Mouse (Mus musculus) stomach, embryonic 14.5 days (tissue): ENCODE measurements around the gene Zbtb17. TPM values are rescaled to one million over a fixed set of nuclear protein-coding genes. Genes with fewer than 3 reads are reported as not detected.
A peak's percentile ranks its signal among the peaks of the same experiment; 100 is the strongest.

Experiments
- ATAC-seq: fragments of 200-750 bp; cut with Nextera tagmentation; 2 replicates; pipeline ENCODE4 v1.8.0; 2017; ENCODE audit warnings: low read depth, moderate TSS enrichment; ENCODE audit not compliant: insufficient number of reproducible peaks, insufficient read depth, low FRiP score
- H3K27ac ChIP-seq: fragments of 300-500 bp; sonication (generic); 2 replicates; pipeline ENCODE4 v1.5.1; 2014; ENCODE audit warnings: mild to moderate bottlenecking, low read length, moderate library complexity, mixed read lengths
- H3K27me3 ChIP-seq: fragments of 300-500 bp; sonication (generic); 2 replicates; pipeline ENCODE4 v1.6.1; 2014; ENCODE audit warnings: low read length, control low read depth, mixed read lengths; ENCODE audit not compliant: control insufficient read depth, insufficient read depth
- H3K36me3 ChIP-seq: fragments of 300-500 bp; sonication (generic); 2 replicates; pipeline ENCODE4 v1.6.1; 2014; ENCODE audit warnings: mild to moderate bottlenecking, control low read depth, low read length, moderate library complexity, mixed read lengths; ENCODE audit not compliant: control insufficient read depth, insufficient read depth
- H3K4me1 ChIP-seq: fragments of 300-500 bp; sonication (generic); 2 replicates; pipeline ENCODE4 v1.6.1; 2014; ENCODE audit warnings: low read length, control low read depth, mixed read lengths; ENCODE audit not compliant: control insufficient read depth, insufficient read depth
- H3K4me2 ChIP-seq: fragments of 300-500 bp; sonication (generic); replicated peaks from 2 replicates; pipeline ENCODE4 v1.6.1; 2014; ENCODE audit warnings: low read depth, low read length, control low read depth
- H3K4me3 ChIP-seq: fragments of 300-500 bp; sonication (generic); 2 replicates; pipeline ENCODE4 v1.5.1; 2014; ENCODE audit warnings: low read depth, low read length, control low read depth
- H3K9ac ChIP-seq: fragments of 300-500 bp; sonication (generic); replicated peaks from 2 replicates; pipeline ENCODE4 v1.6.1; 2014; ENCODE audit warnings: low read depth, mild to moderate bottlenecking, control low read depth, low read length, moderate library complexity, mixed read lengths
- H3K9me3 ChIP-seq: fragments of 300-500 bp; sonication (generic); 2 replicates; pipeline ENCODE4 v1.6.1; 2016; ENCODE audit warnings: low read depth, low read length, control low read depth; ENCODE audit not compliant: control insufficient read depth
- WGBS: fragments of 180-500 bp; shearing (Covaris S2); extraction: QIAGEN DNeasy Blood & Tissue Kit; methylation state at CpG from one replicate; pipeline ENCODE4 v1.1.7; 2014; 5-methylcytosine and 5-hydroxymethylcytosine counted together
- polyA plus RNA-seq: library from polyadenylated mRNA; unstranded; fragments of >200 nt; fragmentation: Nextera tagmentation; extraction: Ambion mirVana; gene quantifications from 2 replicates; pipeline ENCODE4 v1.2.1, GENCODE M21; 2014

Zbtb17 gene
- polyA plus RNA-seq, 1 experiment from 2014 or later, result 30.8 TPM

DNA sequence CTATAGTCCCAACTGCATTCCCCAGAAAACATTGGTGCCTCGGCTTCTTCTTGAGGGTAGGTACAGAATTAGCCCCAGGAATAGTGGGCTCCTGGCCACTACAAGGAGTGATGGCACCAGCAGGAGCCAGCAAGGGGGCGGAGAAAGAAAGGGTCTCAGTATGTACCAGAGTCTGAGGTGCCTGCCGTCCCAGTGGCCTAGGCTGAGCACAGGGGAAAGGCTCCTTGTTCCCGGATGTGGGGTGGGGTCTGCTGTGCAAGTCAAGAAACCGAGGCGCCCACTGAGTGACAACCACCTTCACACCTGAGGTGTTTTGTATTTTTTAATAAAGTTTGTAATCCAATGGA lies 23.1 kb downstream of the Zbtb17 start:
- no peak for ATAC-seq
- peaks cover 81% of the 10 kb centered on the region for H3K36me3 ChIP-seq
- no peak overlapping the region for H3K27ac ChIP-seq
- no peak overlapping the region for H3K9ac ChIP-seq
- 86% methylated on average over 6 of the region's 6 CpGs for WGBS
- H3K9me3 ChIP-seq, result no peaks in the 10 kb centered on the region
- H3K4me3 ChIP-seq, result no peak overlapping the region
- no peaks in the 10 kb centered on the region for H3K4me1 ChIP-seq
- no peak overlapping the region for H3K4me2 ChIP-seq
- no peaks in the 10 kb centered on the region for H3K27me3 ChIP-seq

DNA sequence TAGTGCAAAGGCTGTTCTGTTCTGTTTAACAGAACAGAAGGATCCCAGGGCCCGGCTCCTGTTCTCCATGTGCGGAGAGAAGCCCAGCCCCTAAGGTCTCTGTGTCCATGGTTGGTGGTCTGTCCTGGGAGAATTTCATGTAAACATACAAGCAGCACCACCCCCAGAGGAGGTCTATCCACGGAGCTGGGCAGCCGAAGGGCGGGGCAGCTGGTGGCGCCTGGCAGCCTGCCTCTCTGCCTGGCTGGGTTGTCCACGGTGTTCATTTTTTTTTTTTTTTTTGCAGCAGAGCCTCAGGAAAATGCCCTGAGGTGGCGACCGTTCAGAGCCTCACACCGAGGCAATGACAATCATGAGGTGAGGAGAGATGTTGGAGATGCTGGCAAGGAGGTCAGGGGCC lies 24.1 kb downstream of the Zbtb17 start:
- Histone ChIP-seq H3K27me3 (no peaks in the 10 kb centered on the region), H3K4me2 (no peak overlapping the region), H3K9me3 (no peaks in the 10 kb centered on the region), H3K4me3 (no peak overlapping the region), H3K9ac (no peak overlapping the region), H3K36me3 (peaks cover 79% of the 10 kb centered on the region), H3K27ac (no peak overlapping the region), H3K4me1 (no peaks in the 10 kb centered on the region)
- ATAC-seq, result no peak
- 48% methylated on average over 10 of the region's 10 CpGs for WGBS

DNA sequence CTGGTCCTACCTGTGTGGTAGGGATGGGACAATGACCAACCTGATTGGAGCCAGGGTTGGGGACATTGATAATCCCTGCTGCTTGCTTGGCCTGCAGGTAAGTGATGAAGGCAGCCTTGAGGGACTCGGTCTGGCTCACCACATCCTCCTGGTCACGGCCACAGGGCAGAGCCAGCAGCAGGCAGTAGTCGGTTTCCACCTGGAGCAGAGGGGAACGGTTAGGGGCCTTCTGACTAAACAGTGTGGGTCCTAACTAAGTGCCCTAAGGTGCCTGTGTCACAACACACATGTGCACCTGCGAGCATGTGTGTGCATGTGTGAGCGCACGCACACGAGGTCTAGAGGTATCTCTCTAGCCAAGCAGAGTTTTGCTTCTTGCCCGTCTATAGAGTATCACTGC lies 24.9 kb downstream of the Zbtb17 start:
- WGBS, result 91% methylated on average over 9 of the region's 9 CpGs
- H3K9ac ChIP-seq, result no peak overlapping the region
- H3K4me3 ChIP-seq, result no peak overlapping the region
- H3K36me3 ChIP-seq, result peaks cover 75% of the 10 kb centered on the region
- no peaks in the 10 kb centered on the region for H3K9me3 ChIP-seq
- no peaks in the 10 kb centered on the region for H3K27me3 ChIP-seq
- H3K4me1 ChIP-seq, result no peaks in the 10 kb centered on the region
- ATAC-seq, result no peak
- no peak overlapping the region for H3K27ac ChIP-seq
- H3K4me2 ChIP-seq, result no peak overlapping the region

DNA sequence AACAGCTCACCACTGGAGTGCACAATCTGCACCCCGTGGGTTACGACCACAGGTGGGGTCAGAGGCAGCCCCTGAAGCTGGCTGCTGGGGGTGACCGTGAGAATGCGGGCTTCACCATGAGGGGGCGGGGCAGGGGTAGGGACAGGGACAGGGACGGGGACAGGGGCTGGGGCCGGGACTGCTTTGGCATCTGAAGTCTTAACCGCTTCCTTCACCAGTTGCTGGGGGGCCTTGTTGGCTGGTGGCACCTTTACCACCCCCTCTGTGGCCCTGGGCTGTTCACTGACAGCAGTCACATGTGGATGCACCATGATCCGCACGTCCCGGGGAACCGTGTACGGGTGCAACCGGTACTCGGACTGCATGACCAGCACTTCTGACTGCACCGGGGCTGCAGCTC lies 27.0 kb downstream of the Zbtb17 start:
- Histone ChIP-seq H3K4me2 (no peak overlapping the region), H3K27ac (no peak overlapping the region), H3K4me1 (no peaks in the 10 kb centered on the region), H3K9me3 (no peaks in the 10 kb centered on the region), H3K9ac (no peak overlapping the region), H3K4me3 (no peak overlapping the region), H3K36me3 (peaks cover 75% of the 10 kb centered on the region), H3K27me3 (no peaks in the 10 kb centered on the region)
- no peak for ATAC-seq
- 98% methylated on average over 16 of the region's 16 CpGs for WGBS

DNA sequence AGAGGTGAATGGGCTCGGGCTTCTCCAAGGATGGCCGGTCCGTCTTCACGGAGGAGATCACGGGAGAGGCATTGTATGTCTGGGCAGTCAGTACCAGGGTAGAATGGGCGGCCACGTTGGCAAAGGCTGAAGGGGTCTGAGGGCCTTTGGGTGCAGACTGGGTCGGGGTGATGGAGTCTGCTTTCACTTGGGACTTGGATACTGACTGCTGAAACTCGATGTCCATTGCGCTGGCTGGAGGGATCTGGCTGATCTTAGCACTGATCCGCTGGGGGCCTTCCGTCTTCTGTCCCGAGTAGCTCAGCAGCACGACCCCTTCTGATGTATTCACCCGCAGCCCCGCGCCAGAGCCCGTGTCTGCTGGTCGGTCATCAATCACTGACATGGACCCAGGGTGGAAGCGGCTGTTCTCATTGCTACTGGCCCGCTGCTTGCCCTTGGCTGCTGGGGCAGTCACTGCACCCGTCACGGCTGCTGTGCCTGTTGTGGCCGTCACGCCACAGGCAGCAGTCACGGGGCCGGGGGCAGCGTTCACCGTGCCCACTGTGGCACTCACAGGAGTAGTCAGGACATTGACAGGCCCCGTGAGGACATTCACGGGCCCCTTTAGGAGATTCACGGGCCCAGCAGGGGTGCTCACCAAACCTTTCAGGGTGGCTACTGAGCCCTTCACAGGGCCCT lies 28.3 kb downstream of the Zbtb17 start:
- Histone ChIP-seq H3K27ac (no peak overlapping the region), H3K27me3 (no peaks in the 10 kb centered on the region), H3K4me1 (no peaks in the 10 kb centered on the region), H3K9ac (no peak overlapping the region), H3K9me3 (no peaks in the 10 kb centered on the region), H3K36me3 (peaks cover 77% of the 10 kb centered on the region), H3K4me3 (no peak overlapping the region), H3K4me2 (no peak overlapping the region)
- no peak for ATAC-seq
- whole genome bisulfite sequencing, result 73% methylated on average over 32 of the region's 32 CpGs

DNA sequence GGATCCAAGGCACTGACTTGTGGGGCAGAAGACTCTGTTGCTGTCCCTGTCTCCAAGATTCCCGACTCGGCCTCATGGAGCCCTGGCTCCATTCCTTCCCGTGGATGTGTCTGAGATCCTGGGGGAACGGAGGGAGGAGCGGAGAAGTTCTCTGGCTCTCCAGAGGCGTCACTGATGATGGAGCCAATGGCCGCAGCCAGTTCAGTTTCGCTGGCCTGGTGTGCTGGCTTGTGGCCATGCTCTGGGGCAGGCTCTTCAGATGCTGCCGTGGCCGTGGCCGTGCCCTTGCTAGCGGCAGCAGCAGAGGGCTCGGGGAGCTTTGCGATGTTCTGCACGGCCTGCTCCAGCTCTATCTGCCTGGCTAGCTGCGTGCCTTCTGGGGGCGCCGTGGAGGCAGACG lies 30.0 kb downstream of the Zbtb17 start:
- H3K27me3 ChIP-seq, result no peaks in the 10 kb centered on the region
- 88% methylated on average over 19 of the region's 19 CpGs for WGBS
- H3K4me2 ChIP-seq, result no peak overlapping the region
- no peak overlapping the region for H3K4me3 ChIP-seq
- peaks cover 80% of the 10 kb centered on the region for H3K36me3 ChIP-seq
- H3K27ac ChIP-seq, result no peak overlapping the region
- ATAC-seq, result no peak
- no peak overlapping the region for H3K9ac ChIP-seq
- H3K9me3 ChIP-seq, result no peaks in the 10 kb centered on the region
- H3K4me1 ChIP-seq, result no peaks in the 10 kb centered on the region

DNA sequence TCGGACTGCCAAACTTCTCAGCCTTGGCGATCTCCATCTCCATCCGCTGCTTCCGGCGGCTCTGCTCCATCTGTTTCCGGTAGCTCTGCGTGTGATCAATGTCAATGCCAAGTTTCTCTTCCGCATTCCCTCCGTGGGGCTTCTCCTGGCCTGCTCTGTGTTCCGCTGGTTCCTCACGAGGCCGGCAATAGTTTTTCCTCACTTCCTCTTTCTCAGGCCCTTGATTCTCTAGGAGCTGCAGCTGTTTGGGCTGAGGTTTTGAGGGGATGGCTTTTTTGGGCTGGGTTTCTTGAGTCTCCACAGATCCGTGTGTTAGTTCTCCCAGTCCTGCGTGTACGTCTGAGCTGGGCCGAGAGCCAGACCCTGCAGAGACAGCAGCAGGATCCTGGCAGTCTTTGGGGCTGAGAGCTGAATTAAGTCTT lies 33.2 kb downstream of the Zbtb17 start:
- H3K9ac ChIP-seq, result no peak overlapping the region
- no peaks in the 10 kb centered on the region for H3K27me3 ChIP-seq
- H3K36me3 ChIP-seq, result peaks cover 78% of the 10 kb centered on the region
- H3K4me1 ChIP-seq, result no peaks in the 10 kb centered on the region
- ATAC-seq, result peak; percentile 70; the same call in 1 of the 2 replicates
- no peak overlapping the region for H3K4me3 ChIP-seq
- peak overlapping the region; percentile 88 for H3K27ac ChIP-seq
- 75% methylated on average over 16 of the region's 16 CpGs for WGBS
- H3K9me3 ChIP-seq, result no peaks in the 10 kb centered on the region
- H3K4me2 ChIP-seq, result no peak overlapping the region

DNA sequence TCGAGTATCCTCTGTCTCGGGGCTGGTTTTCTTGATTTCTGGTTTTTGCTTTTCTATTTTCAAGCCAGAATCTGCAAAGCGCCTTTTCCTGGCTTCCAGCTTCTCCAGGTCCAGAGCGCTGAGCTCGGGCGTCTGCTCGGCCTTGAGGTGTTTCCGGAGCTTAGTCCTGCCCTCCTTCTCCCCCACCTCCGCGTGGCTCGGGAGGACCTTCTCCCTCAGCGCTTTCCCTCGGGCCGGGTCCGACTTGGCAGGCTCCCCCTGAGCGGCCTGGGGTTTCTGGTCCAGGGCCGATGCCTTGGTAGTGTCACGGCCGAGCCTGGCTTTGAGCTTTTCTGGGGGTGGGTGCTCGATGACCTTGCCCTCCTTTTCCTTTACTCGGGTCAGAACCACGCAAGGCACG lies 33.8 kb downstream of the Zbtb17 start:
- Histone ChIP-seq H3K36me3 (peaks cover 78% of the 10 kb centered on the region), H3K9me3 (no peaks in the 10 kb centered on the region), H3K4me3 (no peak overlapping the region), H3K9ac (no peak overlapping the region), H3K27ac (peak overlapping the region; percentile 88), H3K4me2 (no peak overlapping the region), H3K27me3 (no peaks in the 10 kb centered on the region), H3K4me1 (no peaks in the 10 kb centered on the region)
- WGBS, result 84% methylated on average over 23 of the region's 23 CpGs
- no peak for ATAC-seq

DNA sequence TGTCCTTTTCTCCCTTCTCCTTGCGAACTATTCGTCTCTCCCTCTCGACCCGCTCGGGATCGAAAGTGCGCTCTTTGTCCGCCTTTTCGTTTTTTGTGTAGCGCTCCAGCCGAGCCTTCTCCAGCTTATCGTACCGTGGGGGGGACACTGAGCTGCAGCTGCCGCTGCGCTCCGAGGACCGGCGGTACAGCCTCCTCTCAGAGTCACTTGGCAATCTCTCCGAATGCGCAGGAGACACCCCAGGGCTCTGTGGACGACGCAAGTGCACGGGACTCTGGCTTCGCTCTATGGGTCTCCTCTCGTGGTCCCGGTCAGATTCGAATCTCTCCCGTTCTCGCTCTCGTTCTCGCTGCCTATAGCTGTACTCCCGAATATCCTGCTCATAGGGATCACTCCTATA lies 34.3 kb downstream of the Zbtb17 start:
- ATAC-seq, result no peak
- 97% methylated on average over 32 of the region's 32 CpGs for WGBS

More for the DNA sequence above, 34.3 kb downstream of the Zbtb17 start:
- no peaks in the 10 kb centered on the region for H3K27me3 ChIP-seq
- H3K9me3 ChIP-seq, result no peaks in the 10 kb centered on the region
- H3K4me3 ChIP-seq, result no peak overlapping the region
- H3K9ac ChIP-seq, result no peak overlapping the region
- no peak overlapping the region for H3K4me2 ChIP-seq
- peaks cover 82% of the 10 kb centered on the region for H3K36me3 ChIP-seq
- H3K4me1 ChIP-seq, result no peaks in the 10 kb centered on the region
- H3K27ac ChIP-seq, result peak overlapping the region; percentile 88
